Mouse (Mus musculus): Measurements from ENCODE around the gene Nrm. TPM values are rescaled to one million over a fixed set of nuclear protein-coding genes. Genes with fewer than 3 reads are reported as not detected.
A peak's percentile ranks its signal among the peaks of the same experiment; 100 is the strongest.
"Not testable (repeated sequence)": the region's sequence is repeated elsewhere in the genome, so short reads cannot be mapped to it uniquely, and the experiment has no call there.

Nrm gene
- total RNA-seq, 2 experiments from 2014 or later: 0.74 to 1.6 TPM

- DNase-seq: no peak
These were observed 26.3 kb upstream of the Nrm start for GRCm38 (mm10) chr17:35834696-35835422.

- no peak for DNase-seq
These were observed 25.5 kb upstream of the Nrm start for GRCm38 (mm10) chr17:35835424-35836140.

- peak; percentile 68 for DNase-seq
These were observed 24.7 kb upstream of the Nrm start for GRCm38 (mm10) chr17:35836178-35836965.

GRCm38 (mm10) chr17:35836991-35837422 lies 24.1 kb upstream of the Nrm start:
- peak; percentile 88 for DNase-seq

GRCm38 (mm10) chr17:35837487-35837886 lies 23.6 kb upstream of the Nrm start:
- no peak for DNase-seq

GRCm38 (mm10) chr17:35838122-35838544 lies 23.0 kb upstream of the Nrm start, which contains the start of gene Tubb5:
TSS of gene Tubb5 (minus strand) at chr17:35838306.
- peak; percentile 97 for DNase-seq

GRCm38 (mm10) chr17:35838570-35838969 lies 22.5 kb upstream of the Nrm start:
- DNase-seq: no peak

- DNase-seq: not testable (repeated sequence)
These were observed 22.1 kb upstream of the Nrm start for GRCm38 (mm10) chr17:35839002-35839401.

- no peak for DNase-seq
These were observed 20.6 kb upstream of the Nrm start for GRCm38 (mm10) chr17:35840561-35840960.

- peak; percentile 99 for DNase-seq
These were observed 19.8 kb upstream of the Nrm start, which contains the start of gene Mdc1 for GRCm38 (mm10) chr17:35841076-35841950. TSS of gene Mdc1 (plus strand) at chr17:35841515.

- no peak for DNase-seq
These were observed 19.1 kb upstream of the Nrm start for GRCm38 (mm10) chr17:35842006-35842405.

GRCm38 (mm10) chr17:35843514-35843913 lies 17.6 kb upstream of the Nrm start:
- DNase-seq: no peak

- DNase-seq: no peak
These were observed 13.0 kb upstream of the Nrm start for GRCm38 (mm10) chr17:35848112-35848511.

GRCm38 (mm10) chr17:35850974-35851373 lies 10.1 kb upstream of the Nrm start:
- no peak for DNase-seq

GRCm38 (mm10) chr17:35859371-35859770 lies 1.7 kb upstream of the Nrm start:
- DNase-seq: no peak

GRCm38 (mm10) chr17:35859835-35860234 lies 1.3 kb upstream of the Nrm start:
- DNase-seq: no peak

GRCm38 (mm10) chr17:35860831-35861197 lies 304 bp upstream of the Nrm start:
- DNase-seq: no peak

- no peak for DNase-seq
These were observed 3.8 kb downstream of the Nrm start for GRCm38 (mm10) chr17:35864832-35865353.

GRCm38 (mm10) chr17:35865481-35866280 lies 4.6 kb downstream of the Nrm start, which contains the start of gene Ppp1r18:
TSS of gene Ppp1r18 (plus strand) at chr17:35865593.
- peak; percentile 84 for DNase-seq

GRCm38 (mm10) chr17:35866281-35866831 lies 5.2 kb downstream of the Nrm start:
- peak; percentile 83 for DNase-seq
